Mouse (Mus musculus) regulatory T cell (primary cell): Measurements from ENCODE around the gene Mrpl47.

Experiments
- in situ Hi-C: fragments of 300-600 bp; cut with MboI, MseI; formaldehyde crosslinking; loops from one replicate; pipeline ENCODE4 v1.15.1; 2025; ENCODE audit warnings: high pct_unique_total_duplicates

Mrpl47 gene

DNA sequence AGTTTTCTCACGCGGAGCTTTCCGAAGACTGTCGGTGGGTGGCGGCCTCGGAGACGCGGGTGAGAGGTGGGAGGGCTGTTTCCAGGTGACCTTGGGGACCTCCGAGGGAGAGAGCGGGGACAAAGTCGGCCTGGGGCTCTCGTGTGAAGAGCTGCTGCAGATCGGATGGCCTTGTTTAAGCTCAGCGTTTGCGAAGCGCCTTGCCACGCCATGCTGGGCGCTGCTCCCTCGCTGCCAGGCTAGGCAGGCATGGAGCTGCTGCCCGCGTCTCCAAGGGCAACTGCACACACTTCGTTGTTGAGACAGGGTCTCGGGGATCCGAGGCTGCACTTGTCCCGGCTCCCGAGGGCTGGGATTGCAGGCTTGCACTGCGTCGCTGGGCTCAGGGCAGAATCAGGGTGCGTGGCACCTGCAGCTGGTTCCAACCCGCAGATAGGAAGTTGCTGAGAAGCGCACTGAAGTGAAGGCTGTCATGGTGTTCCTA is at the start of gene Mrpl47:
TSS of gene Mrpl47 (minus strand) at position 434 of the 484 bp plus-strand sequence.
- in situ Hi-C loops: loop anchor here (5.0 kb wide), 1 partner anchor 1070 kb away; no protein-coding TSS in a partner anchor

DNA sequence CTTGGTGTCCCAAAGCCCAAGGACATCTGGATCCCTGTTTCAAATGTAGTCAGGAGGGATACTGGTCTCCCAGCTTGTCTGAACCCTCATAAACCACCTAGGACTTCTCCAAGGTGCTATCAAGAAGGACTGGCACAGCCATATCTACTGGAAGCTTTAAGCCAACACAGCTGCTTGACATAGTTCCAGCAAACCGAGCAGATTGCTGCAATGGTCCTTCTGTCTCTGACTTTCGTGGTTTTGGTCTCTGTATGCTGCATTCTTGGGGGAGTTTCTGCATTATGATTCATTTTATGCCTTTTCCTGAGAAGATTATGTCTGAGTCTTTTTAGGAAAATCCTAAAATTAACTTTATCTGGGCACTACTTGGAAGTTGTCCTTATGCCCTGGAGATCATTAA is 33.4 kb upstream of the Mrpl47 start:
- in situ Hi-C loops: no loop called here

DNA sequence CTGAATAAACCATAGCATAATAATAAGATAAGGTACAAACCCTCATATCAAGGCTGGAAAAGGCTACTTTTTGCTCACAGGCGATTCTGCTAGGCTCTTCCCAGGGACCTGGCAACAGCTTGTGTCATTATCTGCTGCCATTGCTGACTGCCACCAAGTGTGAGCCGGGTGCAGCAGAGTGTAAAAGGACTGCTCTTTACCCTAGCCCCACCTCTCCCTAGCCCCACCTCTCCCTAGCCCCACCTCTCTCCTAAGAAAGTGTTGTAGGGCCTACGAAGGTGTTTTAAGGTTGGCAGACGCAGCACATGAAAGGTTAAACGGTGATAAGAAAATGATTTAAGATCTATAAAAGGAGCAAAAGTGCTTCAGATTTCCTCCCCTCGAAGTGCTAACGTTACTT is 26.5 kb upstream of the Mrpl47 start:
- in situ Hi-C loops: no loop called here

DNA sequence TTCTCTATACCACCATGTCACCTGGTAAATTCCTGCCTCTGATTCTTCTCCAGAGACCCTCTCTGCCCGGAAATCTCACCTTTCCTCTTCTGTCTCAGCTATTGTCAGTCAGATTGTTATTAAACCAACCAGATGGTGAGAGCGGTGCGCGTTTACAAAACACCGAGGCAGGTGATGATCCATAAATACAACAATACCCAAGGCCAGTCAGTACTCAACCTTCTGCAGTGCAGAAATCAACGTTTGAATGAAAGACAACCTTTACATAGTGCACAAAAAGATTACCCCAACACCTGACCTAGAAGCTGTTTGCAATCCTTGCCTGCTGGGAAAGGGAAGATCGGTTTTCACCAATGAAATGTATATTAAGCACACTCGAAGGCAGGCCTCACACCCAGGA is 25.6 kb upstream of the Mrpl47 start:
- in situ Hi-C loops: no loop called here

DNA sequence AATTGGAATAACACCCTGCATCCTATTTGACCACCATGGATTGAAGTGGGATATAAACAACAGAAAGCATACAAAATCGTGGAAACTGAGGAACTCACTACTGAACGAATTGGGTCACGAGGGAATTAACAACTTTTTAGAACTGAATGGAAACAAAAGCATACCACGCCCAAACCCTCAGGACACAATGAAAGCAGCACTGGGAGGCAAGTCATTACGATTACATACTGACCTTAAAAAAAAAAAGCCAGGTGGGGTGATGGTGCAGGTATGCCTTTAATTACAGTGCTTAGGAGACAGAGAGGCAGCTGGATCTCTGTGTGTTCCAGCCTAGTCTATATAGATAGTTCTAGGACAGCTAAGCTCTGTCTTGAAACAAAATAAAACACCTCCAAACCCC is 21.8 kb upstream of the Mrpl47 start:
- in situ Hi-C loops: no loop called here

DNA sequence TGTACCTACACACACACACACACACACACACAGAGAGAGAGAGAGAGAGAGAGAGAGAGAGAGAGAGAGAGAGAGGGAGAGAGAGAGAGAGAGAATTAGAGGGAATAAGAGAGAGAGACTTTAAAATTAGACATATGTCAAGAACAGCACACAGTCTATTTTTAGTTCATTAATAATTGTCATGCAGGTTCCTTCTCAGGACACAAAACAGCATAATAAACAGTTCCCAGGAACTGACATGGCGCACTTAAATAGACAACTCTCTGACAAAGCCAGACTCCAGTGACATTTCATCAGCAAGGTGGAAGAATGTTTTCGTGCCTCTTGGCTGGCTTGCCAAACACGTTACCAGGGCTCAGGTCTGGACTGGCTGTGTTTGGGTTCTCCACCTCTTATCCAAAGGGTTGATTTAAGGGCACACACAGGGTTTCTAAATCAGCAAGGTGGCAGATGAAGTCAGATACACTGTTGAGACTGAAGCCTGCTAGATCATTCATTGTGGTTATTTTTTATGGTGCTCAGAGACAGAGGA is 17.0 kb upstream of the Mrpl47 start:
- in situ Hi-C loops: no loop called here

DNA sequence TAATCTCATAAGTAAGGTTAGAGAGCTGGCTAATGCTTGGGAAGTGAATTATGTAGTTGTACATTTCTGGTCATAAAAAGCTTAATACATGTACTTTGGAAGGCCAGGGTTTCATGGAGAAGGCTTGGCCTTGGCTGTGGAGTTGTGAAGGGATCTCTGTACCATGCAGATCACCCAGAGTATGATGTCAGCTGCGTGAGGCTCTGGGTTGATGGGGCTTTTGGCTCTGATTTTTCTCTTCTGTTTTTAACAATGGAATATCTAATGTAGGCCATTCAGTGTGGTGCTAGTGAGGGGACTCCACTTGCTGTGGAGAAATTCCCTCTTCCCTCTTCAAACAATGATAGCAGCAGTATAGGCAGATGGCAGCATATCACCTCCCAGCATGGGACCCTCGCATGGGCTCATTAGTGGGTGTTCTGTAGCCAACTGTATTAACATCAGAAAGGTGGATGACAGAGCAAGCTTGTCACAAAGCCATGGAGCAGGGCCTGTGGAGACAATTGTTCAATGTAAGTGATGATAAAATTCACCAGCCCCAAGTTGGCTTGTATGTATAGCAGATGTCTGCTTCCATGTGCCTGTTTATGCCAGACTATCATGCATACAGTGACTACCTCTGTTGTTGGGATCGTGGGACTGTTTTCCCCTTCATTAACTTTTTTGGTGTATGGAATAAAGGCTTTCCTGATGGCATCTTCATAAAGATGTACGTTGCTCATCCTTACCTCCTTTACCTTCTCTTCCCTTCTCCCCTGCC is 12.6 kb upstream of the Mrpl47 start:
- in situ Hi-C loops: loop anchor here (10.0 kb wide), 1 partner anchor 1335 kb away; the partner anchor contains the start of gene Dnajc19

DNA sequence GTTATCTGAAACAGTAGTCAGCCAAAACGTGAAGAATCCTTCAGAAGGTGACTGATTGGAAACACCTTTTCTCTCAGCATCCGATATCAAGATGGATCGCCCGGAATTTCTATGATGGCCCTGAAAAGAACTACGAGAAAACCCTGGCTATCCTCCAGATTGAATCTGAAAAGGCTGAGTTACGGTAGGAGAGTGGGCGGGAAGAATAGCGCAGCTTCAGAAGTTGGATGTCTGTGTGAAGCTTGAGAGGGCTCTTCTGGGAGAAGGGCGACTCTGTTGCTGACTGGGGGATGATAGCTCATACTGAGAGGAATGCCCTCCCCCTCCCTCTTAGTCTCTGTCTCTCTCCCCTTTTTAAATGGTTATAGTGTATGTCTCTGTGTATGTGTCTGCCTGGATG is 11.0 kb upstream of the Mrpl47 start:
- in situ Hi-C loops: loop anchor here (10.0 kb wide), 1 partner anchor 1336 kb away; the partner anchor contains the start of gene Dnajc19

DNA sequence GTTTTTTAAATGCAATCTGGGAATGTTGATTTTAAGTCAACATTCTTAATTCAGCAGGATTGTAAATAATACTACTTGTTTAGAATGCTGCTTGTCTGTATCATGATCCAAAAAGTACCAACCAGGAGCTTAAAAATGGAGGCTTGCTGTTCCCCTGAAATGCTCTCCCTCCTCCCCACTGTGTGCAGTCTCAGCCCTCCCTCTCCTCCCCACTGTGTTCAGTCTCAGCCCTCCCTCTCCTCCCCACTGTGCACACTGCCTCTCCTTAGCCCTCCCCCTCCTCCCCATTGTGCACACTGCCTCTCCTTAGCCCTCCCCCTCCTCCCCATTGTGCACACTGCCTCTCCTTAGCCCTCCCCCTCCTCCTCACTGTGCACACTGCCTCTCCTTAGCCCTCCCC is 8.0 kb upstream of the Mrpl47 start:
- in situ Hi-C loops: loop anchor here (10.0 kb wide), 1 partner anchor 1339 kb away; the partner anchor contains the start of gene Dnajc19

DNA sequence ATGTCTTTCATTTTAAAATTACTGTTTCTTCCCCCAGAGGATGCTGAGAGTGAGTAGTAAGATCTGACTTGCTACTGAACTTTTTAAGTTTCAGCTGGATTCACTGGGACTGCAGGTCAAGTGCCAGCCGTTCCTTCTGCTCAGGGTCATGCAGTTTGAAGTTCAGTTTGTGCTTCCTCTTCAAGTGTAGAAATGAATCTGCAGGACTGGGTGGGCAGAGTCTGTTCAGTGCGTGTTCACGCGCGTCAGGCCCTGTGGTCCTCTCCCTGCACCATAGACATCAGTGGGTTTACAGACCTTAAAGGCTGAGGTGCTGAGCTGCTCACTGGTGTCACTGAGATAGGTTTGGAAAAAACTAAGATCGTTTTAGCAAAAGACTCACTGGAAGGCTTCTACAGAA is 7.6 kb upstream of the Mrpl47 start:
- in situ Hi-C loops: loop anchor here (10.0 kb wide), 1 partner anchor 1340 kb away; the partner anchor contains the start of gene Dnajc19

DNA sequence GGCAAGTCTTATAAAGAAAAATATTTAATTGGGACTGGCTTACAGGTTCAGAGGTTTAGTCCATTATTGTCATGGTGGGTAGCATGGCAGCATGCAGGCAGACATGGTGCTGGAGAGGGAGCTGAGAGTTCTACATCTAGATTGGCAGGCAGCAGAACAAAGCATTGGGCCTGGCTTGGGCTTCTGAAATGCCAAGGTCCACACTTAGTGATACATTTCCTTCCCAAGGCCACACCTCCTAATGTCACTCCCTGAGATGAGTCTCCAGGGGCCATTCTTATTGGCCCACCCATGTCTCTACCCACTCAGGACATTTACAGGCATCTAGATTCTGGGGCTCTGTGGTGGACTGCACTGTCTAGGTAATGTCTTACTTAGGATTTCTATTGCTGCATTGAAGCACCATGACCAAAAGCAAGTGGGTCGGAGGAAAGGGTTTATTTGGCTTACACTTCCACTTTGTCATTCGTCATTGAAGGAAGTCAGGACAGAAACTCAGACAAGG is 4.9 kb upstream of the Mrpl47 start:
- in situ Hi-C loops: loop anchor here (10.0 kb wide), 1 partner anchor 1342 kb away; the partner anchor contains the start of gene Dnajc19

DNA sequence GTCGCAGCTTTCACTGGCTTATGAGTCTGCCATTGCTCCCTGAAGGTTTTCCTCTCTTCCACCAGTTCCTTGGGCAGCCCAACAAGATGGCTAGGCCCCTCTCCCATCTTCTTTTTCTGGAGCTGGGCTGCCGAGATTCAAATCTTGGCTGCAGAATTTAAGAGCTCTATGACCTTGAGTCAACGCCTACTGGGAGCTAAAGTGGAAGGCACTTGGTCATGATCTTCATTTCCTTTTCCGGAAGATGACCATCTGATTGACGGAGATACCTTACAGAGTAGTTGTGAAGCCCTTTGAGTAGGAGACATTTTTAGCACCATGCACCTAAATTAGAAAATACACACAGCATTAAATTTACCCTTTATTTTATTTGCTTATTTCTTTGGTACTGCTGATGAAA is 1.1 kb upstream of the Mrpl47 start:
- in situ Hi-C loops: loop anchor here (5.0 kb wide), 1 partner anchor 1069 kb away; no protein-coding TSS in a partner anchor

DNA sequence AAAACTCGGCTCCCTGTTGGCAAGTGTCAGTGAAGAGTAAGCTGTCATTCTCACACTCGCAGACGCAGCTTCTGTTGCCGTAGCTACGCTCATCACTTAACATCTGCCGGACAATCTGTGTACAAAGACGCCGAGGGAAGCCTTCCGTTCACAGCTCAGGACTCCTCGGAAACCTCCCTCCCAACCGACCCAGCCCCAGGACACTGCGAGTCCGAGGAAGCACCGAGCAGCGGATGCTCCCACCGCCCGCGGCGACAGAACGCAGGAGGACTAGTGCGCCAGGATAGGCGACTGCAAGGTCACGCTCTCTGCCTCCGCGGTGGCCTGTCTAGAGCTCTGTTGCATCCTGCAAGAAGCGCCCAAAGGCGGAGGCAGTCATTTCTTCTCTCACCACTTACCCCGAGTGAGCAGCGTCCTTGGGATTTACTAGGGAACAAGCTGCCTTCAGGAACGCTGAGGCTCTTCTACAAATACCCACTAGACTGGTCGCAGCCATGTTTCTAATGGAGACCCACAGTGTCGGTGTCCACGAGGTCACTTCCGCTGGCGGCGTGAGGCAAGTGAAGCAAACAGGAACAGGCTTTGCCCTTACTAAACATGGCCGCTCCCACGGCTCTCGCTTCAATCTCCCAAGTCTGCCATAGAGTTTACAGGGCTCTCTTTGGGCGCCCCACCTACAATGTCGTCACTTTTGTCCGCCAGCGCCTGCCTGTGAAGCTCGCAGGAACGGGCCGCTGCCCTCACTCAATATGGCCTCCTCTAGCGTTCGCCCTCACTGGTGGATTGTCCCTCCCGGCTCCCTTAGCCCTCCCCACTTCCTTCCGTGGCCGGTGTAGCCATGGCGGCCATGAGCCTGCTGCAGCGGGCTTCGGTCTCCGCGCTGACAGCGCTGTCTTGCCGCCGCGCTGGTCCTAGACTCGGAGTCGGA is 897 bp downstream of the Mrpl47 start, which contains the start of gene Ndufb5:
TSS of gene Ndufb5 (plus strand) at position 747 of the 928 bp plus-strand sequence.
- in situ Hi-C loops: loop anchor here (5.0 kb wide), 1 partner anchor 1071 kb away; no protein-coding TSS in a partner anchor

DNA sequence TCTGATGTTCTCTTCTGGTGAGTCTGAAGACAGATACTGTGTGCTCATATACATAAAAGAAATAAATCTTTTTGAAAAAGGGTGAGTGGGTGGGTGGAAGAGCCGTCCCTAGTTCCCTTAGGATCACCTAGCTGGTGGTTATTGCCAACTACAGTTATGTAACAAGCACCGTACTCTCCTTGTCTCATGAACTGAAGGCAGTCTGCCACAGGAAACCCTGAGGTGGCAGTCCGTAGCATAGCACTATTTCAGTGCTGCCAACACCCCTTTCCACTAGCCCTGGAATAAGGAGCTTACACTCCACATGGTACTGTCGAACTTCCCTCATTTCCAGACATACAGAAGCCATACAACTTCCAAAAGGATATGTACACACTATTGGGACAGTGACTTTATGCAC is 9.5 kb downstream of the Mrpl47 start:
- in situ Hi-C loops: loop anchor here (5.0 to 10.0 kb wide), 2 partner anchors 196 to 1337 kb away; no protein-coding TSS in a partner anchor

DNA sequence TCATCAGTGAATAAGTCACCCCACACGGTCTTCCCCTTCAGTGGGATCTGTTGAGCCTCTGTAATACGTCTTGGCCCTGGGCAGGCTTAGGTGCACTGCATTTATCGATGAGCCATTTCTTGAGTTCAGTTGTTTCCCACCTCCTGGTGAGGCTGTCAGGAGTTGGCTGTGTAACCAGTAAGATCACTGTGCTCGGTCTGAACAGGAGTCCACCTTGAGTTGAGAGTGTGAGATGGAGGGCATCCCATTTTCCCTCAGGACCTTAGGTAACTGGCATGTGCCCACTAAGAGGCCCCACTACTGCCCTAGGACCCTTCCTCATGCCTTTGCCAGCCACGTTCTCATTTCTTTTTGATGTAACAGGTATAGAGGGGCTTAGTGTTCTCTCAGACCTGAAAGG is 11.5 kb downstream of the Mrpl47 start:
- in situ Hi-C loops: loop anchor here (5.0 to 10.0 kb wide), 2 partner anchors 194 to 1339 kb away; no protein-coding TSS in a partner anchor

DNA sequence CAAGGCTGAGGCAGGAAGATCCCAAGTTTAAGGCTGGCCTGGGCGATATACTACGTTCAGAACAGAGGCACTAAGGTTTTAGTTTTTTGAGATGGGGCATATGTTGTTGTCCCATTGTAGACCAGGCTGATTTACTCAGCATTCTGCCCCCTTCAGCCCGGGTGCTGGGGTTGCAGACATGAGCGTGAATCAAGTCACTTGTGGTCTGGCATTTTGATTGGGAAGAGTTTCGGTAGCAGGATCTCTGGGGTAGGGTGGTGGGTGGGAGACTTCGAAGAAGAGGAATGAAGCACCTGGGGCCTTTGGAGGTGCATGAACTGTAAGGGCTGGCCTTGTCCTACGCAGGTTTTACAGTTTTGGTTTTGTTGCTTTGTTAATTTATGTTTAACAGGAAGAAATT is 13.2 kb downstream of the Mrpl47 start:
- in situ Hi-C loops: loop anchor here (10.0 to 25.0 kb wide), 2 partner anchors 1341 to 1762 kb away; partner anchors contain the start of gene Phc3

DNA sequence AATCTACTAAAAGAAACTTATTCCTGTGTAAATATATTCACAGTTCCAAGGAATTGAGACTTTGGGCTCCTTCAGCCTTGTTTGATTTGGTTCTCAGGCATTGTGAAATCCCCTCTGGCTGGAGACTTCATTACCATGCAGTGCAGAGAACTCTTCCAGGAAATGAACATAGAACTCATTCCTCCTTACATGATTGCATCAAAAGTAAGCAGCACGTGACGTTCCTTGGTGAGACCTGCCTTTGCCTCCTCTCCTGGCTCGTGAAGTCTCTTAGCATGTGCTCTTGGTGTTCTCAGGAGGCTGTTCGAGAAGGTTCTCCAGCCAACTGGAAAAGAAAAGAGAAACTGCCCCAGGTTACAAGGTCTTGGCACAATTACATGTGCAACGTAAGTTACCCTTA is 19.1 kb downstream of the Mrpl47 start:
- in situ Hi-C loops: loop anchor here (25.0 kb wide), 1 partner anchor 1756 kb away; the partner anchor contains the start of gene Phc3

DNA sequence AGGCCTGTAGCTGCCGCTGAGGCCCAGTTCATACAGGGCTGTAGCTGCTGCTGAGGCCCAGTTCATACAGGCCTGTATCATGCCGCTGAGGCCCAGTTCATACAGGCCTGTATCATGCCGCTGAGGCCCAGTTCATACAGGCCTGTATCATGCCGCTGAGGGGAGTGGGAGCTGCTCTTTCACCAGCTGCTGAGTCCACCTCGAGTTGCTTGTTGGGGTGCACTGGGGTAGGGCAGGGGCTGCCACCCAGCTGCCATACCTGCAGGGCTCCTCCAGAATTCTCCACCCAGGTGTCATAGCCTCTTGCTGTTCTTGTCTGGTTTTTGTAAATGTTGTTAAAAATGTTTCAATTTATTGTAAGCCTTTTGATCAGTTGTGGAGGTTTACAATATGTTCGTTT is 20.0 kb downstream of the Mrpl47 start:
- in situ Hi-C loops: loop anchor here (25.0 kb wide), 1 partner anchor 1755 kb away; the partner anchor contains the start of gene Phc3

DNA sequence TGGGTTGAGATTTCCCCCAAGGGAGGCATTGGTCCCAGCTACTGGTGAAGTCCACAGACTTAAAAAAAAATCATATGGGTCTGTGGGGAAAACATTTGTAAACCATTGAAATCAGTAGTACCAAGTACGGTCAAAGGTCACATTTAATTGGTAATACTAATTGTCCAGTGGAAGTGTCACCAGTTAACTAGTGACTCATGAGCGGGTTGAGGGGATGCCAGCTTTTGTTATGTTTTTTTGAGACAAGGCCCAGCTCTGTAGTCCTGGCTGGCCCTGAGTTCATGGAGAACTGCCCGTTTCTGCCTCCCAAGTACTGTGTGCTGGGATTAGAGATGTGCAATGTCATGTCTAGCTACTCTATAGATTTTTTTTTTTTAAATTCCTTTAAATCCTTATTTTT is 23.7 kb downstream of the Mrpl47 start:
- in situ Hi-C loops: loop anchor here (25.0 kb wide), 1 partner anchor 1751 kb away; the partner anchor contains the start of gene Phc3

DNA sequence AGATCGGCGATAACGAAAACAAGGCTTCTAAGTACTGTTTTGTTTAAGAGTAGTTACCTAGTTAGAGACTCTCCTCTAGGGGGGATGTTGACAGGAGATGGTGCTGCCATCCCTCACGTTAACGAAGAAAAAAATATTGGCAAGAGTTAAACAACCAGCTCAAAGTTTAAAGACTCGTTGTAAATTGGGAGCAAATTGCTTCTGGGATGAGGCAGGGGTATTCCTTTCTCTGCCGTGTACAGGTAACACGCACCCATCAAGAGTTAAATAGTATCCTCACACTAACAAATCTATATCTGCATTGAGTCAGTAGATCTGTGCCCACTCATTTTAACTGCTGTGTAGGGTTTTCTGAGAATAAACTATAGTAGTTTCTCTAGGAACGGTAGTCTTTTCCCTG is 28.0 kb downstream of the Mrpl47 start:
- in situ Hi-C loops: loop anchor here (10.0 to 25.0 kb wide), 2 partner anchors 185 to 1747 kb away; partner anchors contain the start of genes Mfn1 and Phc3
